Mouse (Mus musculus): ENCODE measurements at regions not wholly inside any gene's neighbourhood (a gene's known extent, or its start where the extent isn't known, plus 50 kb on each side); places are given as distances from the start of the nearest gene placed in this dataset.
A peak's percentile ranks its signal among the peaks of the same experiment; 100 is the strongest.

- no peak for DNase-seq (ENCODE audit: low read depth in 2 of 2, low spot score in 2 of 2)
These were observed 169.1 kb upstream of the Ubr2 start for GRCm38 (mm10) chr17:47179410-47179809.

- DNase-seq (ENCODE audit: low read depth in 2 of 2, low spot score in 2 of 2): no peak
These were observed 168.3 kb upstream of the Ubr2 start for GRCm38 (mm10) chr17:47178705-47179104.

GRCm38 (mm10) chr17:47177671-47178246 lies 167.4 kb upstream of the Ubr2 start:
- no peak for DNase-seq (ENCODE audit: low read depth in 2 of 2, low spot score in 2 of 2)

- DNase-seq (ENCODE audit: low read depth in 2 of 2, low spot score in 2 of 2): no peak
These were observed 166.0 kb upstream of the Ubr2 start for GRCm38 (mm10) chr17:47176328-47176727.

GRCm38 (mm10) chr17:47174748-47175215 lies 164.4 kb upstream of the Ubr2 start:
- no peak for DNase-seq (ENCODE audit: low read depth in 2 of 2, low spot score in 2 of 2)

GRCm38 (mm10) chr17:47171801-47172200 lies 161.4 kb upstream of the Ubr2 start:
- DNase-seq (ENCODE audit: low read depth in 2 of 2, low spot score in 2 of 2): no peak

- peak; percentile 1 to 5 for DNase-seq (ENCODE audit: low read depth in 2 of 2, low spot score in 2 of 2)
These were observed 160.7 kb upstream of the Ubr2 start for GRCm38 (mm10) chr17:47170978-47171593.

GRCm38 (mm10) chr17:47168105-47168504 lies 157.7 kb upstream of the Ubr2 start:
- DNase-seq (ENCODE audit: low read depth in 2 of 2, low spot score in 2 of 2): no peak

- no peak for DNase-seq (ENCODE audit: low read depth in 2 of 2, low spot score in 2 of 2)
These were observed 153.5 kb upstream of the Ubr2 start for GRCm38 (mm10) chr17:47163677-47164340.

- DNase-seq (ENCODE audit: low read depth in 2 of 2, low spot score in 2 of 2): no peak
These were observed 152.1 kb upstream of the Ubr2 start for GRCm38 (mm10) chr17:47162459-47162858.

- DNase-seq (ENCODE audit: low read depth in 2 of 2, low spot score in 2 of 2): no peak
These were observed 145.9 kb upstream of the Ubr2 start for GRCm38 (mm10) chr17:47156237-47156636.

GRCm38 (mm10) chr17:47151557-47152278 lies 141.4 kb upstream of the Ubr2 start:
- DNase-seq (ENCODE audit: low read depth in 2 of 2, low spot score in 2 of 2): no peak

GRCm38 (mm10) chr17:47151193-47151556 lies 140.8 kb upstream of the Ubr2 start:
- DNase-seq (ENCODE audit: low read depth in 2 of 2, low spot score in 2 of 2): no peak

GRCm38 (mm10) chr17:47150636-47151035 lies 140.3 kb upstream of the Ubr2 start:
- no peak for DNase-seq (ENCODE audit: low read depth in 2 of 2, low spot score in 2 of 2)

- DNase-seq (ENCODE audit: low read depth in 2 of 2, low spot score in 2 of 2): no peak
These were observed 139.3 kb upstream of the Ubr2 start for GRCm38 (mm10) chr17:47149662-47150061.

GRCm38 (mm10) chr17:47149158-47149557 lies 138.8 kb upstream of the Ubr2 start:
- DNase-seq (ENCODE audit: low read depth in 2 of 2, low spot score in 2 of 2): no peak

GRCm38 (mm10) chr17:47146640-47147039 lies 136.3 kb upstream of the Ubr2 start:
- DNase-seq (ENCODE audit: low read depth in 2 of 2, low spot score in 2 of 2): no peak

- DNase-seq (ENCODE audit: low read depth in 2 of 2, low spot score in 2 of 2): no peak
These were observed 135.2 kb upstream of the Ubr2 start for GRCm38 (mm10) chr17:47145590-47145989.

GRCm38 (mm10) chr17:47144996-47145395 lies 134.6 kb upstream of the Ubr2 start:
- no peak for DNase-seq (ENCODE audit: low read depth in 2 of 2, low spot score in 2 of 2)

GRCm38 (mm10) chr17:47144460-47144859 lies 134.1 kb upstream of the Ubr2 start:
- DNase-seq (ENCODE audit: low read depth in 2 of 2, low spot score in 2 of 2): no peak

- DNase-seq (ENCODE audit: low read depth in 2 of 2, low spot score in 2 of 2): no peak
These were observed 133.5 kb upstream of the Ubr2 start for GRCm38 (mm10) chr17:47143898-47144297.

GRCm38 (mm10) chr17:47142885-47143284 lies 132.5 kb upstream of the Ubr2 start:
- no peak for DNase-seq (ENCODE audit: low read depth in 2 of 2, low spot score in 2 of 2)

Measured in CD8-positive naive resting alpha-beta T cell, adult 2 months (primary cell).